Mouse (Mus musculus): Measurements from ENCODE around the gene Rev3l.
"Not testable (repeated sequence)": the region's sequence is repeated elsewhere in the genome, so short reads cannot be mapped to it uniquely, and the experiment has no call there.

Rev3l gene

GRCm38 (mm10) chr10:39785241-39785640 lies 53.3 kb downstream of the Rev3l start:
- no peak for DNase-seq

- DNase-seq, result no peak
Measured at GRCm38 (mm10) chr10:39793295-39793694, 61.4 kb downstream of the Rev3l start.

- peak; percentile 39 to 46 for DNase-seq
Measured at GRCm38 (mm10) chr10:39811507-39811906, 79.6 kb downstream of the Rev3l start.

- no peak for DNase-seq
Measured at GRCm38 (mm10) chr10:39842621-39843020, 110.7 kb downstream of the Rev3l start.

- no peak for DNase-seq
Measured at GRCm38 (mm10) chr10:39865509-39865908, 133.6 kb downstream of the Rev3l start.

- DNase-seq, result no peak
Measured at GRCm38 (mm10) chr10:39888621-39889020, 156.7 kb downstream of the Rev3l start.

GRCm38 (mm10) chr10:39893702-39894697 lies 162.1 kb downstream of the Rev3l start:
- DNase-seq, result no peak

- DNase-seq, result no peak
Measured at GRCm38 (mm10) chr10:39896503-39896902, 164.6 kb downstream of the Rev3l start.

GRCm38 (mm10) chr10:39898874-39899371 lies 167.0 kb downstream of the Rev3l start, which contains the start of gene Mfsd4b4:
Mfsd4b4 (minus strand) TSS chr10:39899238.
- DNase-seq, result peak; percentile 66 to 73

- DNase-seq, result no peak
Measured at GRCm38 (mm10) chr10:39904191-39904590, 172.3 kb downstream of the Rev3l start.

- DNase-seq, result no peak
Measured at GRCm38 (mm10) chr10:39906799-39907658, 175.1 kb downstream of the Rev3l start.

GRCm38 (mm10) chr10:39908768-39909441 lies 177.0 kb downstream of the Rev3l start:
- no peak for DNase-seq

- DNase-seq, result no peak
Measured at GRCm38 (mm10) chr10:39912616-39913015, 180.7 kb downstream of the Rev3l start.

GRCm38 (mm10) chr10:39924556-39924955 lies 192.6 kb downstream of the Rev3l start:
- DNase-seq, result not testable (repeated sequence)
